Mouse (Mus musculus) testis, adult 2 months (tissue): ENCODE measurements around the gene Krtap1-5. TPM values are rescaled to one million over a fixed set of nuclear protein-coding genes. Genes with fewer than 3 reads are reported as not detected.

Experiments
- H3K27ac ChIP-seq: fragments of 200-500 bp; 2 replicates; pipeline ENCODE4 v1.5.1; 2012; ENCODE audit warnings: low read depth, low read length; ENCODE audit not compliant: control insufficient read depth, insufficient read depth
- H3K27me3 ChIP-seq: fragments of 200-500 bp; 2 replicates; pipeline ENCODE4 v1.6.1; 2012; ENCODE audit warnings: mild to moderate bottlenecking, low read length, moderate library complexity; ENCODE audit not compliant: control insufficient read depth, insufficient read depth
- H3K36me3 ChIP-seq: fragments of 200-500 bp; 2 replicates; pipeline ENCODE4 v1.6.1; 2012; ENCODE audit warnings: mild to moderate bottlenecking, low read length; ENCODE audit not compliant: control insufficient read depth, insufficient read depth
- H3K4me1 ChIP-seq: fragments of 200-500 bp; 2 replicates; pipeline ENCODE4 v1.6.1; 2012; ENCODE audit warnings: low read length; ENCODE audit not compliant: control insufficient read depth, insufficient read depth
- H3K4me3 ChIP-seq: fragments of 200-500 bp; 2 replicates; pipeline ENCODE4 v1.5.1; 2012; ENCODE audit warnings: low read depth, mild to moderate bottlenecking, low read length, moderate library complexity, mixed read lengths; ENCODE audit not compliant: control insufficient read depth
- CTCF ChIP-seq: fragments of 200-500 bp; IDR thresholded peaks from 2 replicates; pipeline ENCODE4 v1.5.1; 2012; ENCODE audit warnings: low read depth, mild to moderate bottlenecking, inconsistent platforms, low read length, moderate library complexity; ENCODE audit not compliant: control insufficient read depth, insufficient read depth, insufficient replicate concordance
- POLR2A ChIP-seq: fragments of 200-500 bp; IDR thresholded peaks from 2 replicates; pipeline ENCODE4 v1.6.1; 2012; ENCODE audit warnings: low read depth, mild to moderate bottlenecking, inconsistent platforms, low read length, moderate library complexity; ENCODE audit not compliant: control insufficient read depth
- polyA plus RNA-seq: library from polyadenylated mRNA; depleted of rRNA; stranded (reverse); fragments of >200 nt; gene quantifications from 2 replicates; pipeline ENCODE4 v1.2.3, GENCODE M21; 2012

Gene Krtap1-5
- polyA plus RNA-seq, 1 experiment = not detected

DNA sequence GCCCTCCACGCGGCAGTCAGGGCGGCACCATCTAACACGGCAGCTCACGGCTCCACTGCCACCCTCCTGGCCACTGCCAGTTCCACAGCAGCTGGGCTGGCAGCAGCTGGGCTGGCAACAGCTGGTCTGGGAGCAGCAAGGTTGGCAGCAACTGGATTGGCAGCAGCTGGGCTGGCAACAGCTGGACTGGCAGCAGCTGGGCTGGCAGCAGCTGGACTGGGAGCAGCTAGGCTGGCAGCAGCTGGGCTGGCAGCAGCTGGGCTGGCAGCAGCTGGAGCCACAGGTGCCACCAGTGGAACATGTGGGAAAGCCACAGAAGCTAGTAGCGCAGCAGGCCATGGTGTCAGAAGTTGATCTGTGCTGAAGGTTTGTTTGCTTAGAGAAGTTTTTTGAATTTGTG is 10.2 kb upstream of the Krtap1-5 start, which contains the start of gene Krtap1-3:
TSS of gene Krtap1-3 (minus strand) at position 359 of the 400 bp plus-strand sequence.
- 0 out of 2 replicates have a peak, but pooled peaks cover 2% of the 10 kb centered on the region for H3K4me1 ChIP-seq
- no peaks in the 10 kb centered on the region for H3K36me3 ChIP-seq
- no peak within 1 kb of the TSS for H3K27ac ChIP-seq
- no peaks in the 10 kb centered on the region for H3K27me3 ChIP-seq
- H3K4me3 ChIP-seq = no peak within 1 kb of the TSS
- no peak for TF ChIP-seq POLR2A
- TF ChIP-seq CTCF = no peak

GRCm38 (mm10) chr11:99585096-99585495 is 4.3 kb upstream of the Krtap1-5 start:
- Histone ChIP-seq H3K36me3 (no peaks in the 10 kb centered on the region), H3K4me3 (no peak overlapping the region), H3K27me3 (no peaks in the 10 kb centered on the region), H3K27ac (no peak overlapping the region), H3K4me1 (no peaks in the 10 kb centered on the region)
- TF ChIP-seq POLR2A (no peak), CTCF (no peak)

- TF ChIP-seq POLR2A (no peak), CTCF (no peak)
- Histone ChIP-seq H3K4me1 (no peaks in the 10 kb centered on the region), H3K4me3 (no peak within 1 kb of the TSS), H3K27ac (no peak within 1 kb of the TSS), H3K36me3 (no peaks in the 10 kb centered on the region), H3K27me3 (no peaks in the 10 kb centered on the region)
Observed at GRCm38 (mm10) chr11:99583245-99583704, 2.5 kb upstream of the Krtap1-5 start, which contains the start of gene Krtap1-4. Gene Krtap1-4, minus strand, starts transcription at chr11:99583654.

GRCm38 (mm10) chr11:99581564-99581963 is 748 bp upstream of the Krtap1-5 start:
- TF ChIP-seq POLR2A (no peak), CTCF (no peak)

GRCm38 (mm10) chr11:99581051-99581450 is 235 bp upstream of the Krtap1-5 start:
- Histone ChIP-seq H3K36me3 (no peaks in the 10 kb centered on the region), H3K27ac (no peak overlapping the region), H3K4me1 (no peaks in the 10 kb centered on the region), H3K4me3 (no peak overlapping the region), H3K27me3 (no peaks in the 10 kb centered on the region)
- TF ChIP-seq CTCF = no peak
- no peak for TF ChIP-seq POLR2A

More at GRCm38 (mm10) chr11:99581564-99581963, 748 bp upstream of the Krtap1-5 start:
- H3K4me1 ChIP-seq = no peaks in the 10 kb centered on the region
- no peak overlapping the region for H3K27ac ChIP-seq
- H3K27me3 ChIP-seq = no peaks in the 10 kb centered on the region
- no peak overlapping the region for H3K4me3 ChIP-seq
- H3K36me3 ChIP-seq = no peaks in the 10 kb centered on the region

DNA sequence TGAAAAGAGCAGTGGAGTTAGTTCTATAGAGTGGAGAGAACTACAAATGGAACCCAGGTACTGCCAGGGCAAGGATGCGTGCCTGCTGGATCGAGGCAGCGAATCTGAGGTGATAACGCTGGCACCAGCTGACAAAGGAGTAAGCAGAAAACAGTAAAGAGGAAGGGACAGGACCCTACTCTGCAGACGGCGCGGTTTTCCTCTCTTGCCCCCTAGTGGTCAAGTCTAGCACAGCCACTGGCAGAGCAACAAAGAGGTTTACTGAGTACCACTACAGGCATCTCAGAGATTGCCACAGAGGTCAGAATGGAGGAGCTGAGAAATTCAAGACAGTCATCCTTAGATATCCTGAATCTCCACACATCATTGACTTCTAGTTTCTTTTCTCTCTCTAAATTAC is 6.7 kb downstream of the Krtap1-5 start:
- no peaks in the 10 kb centered on the region for H3K27me3 ChIP-seq
- no peak overlapping the region for H3K27ac ChIP-seq
- H3K4me3 ChIP-seq = no peak overlapping the region
- no peaks in the 10 kb centered on the region for H3K36me3 ChIP-seq
- no peak for TF ChIP-seq POLR2A
- peak; percentile 70; the same call in 1 of the 2 replicates for TF ChIP-seq CTCF
- no peaks in the 10 kb centered on the region for H3K4me1 ChIP-seq

DNA sequence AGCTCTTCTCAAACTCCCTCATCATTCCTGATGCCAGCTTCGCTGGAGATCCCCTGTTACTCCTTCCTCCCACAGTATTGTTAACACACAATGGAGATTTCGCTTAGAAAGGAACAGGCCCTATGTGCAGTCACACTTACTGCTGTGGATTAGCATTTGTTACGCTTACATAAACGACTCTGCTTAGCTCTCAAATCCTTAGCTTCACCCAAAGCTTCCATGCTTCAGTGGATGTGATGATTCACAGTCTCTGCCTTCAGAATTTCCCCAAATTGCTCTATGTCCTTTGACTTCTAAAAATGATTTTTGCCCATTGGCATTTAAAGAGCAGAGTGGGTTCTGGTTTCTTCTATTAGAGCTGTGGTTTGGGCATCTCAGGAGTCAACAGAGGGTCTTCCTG is 7.7 kb downstream of the Krtap1-5 start:
- Histone ChIP-seq H3K27me3 (no peaks in the 10 kb centered on the region), H3K4me1 (no peaks in the 10 kb centered on the region), H3K27ac (no peak overlapping the region), H3K4me3 (no peak overlapping the region), H3K36me3 (no peaks in the 10 kb centered on the region)
- TF ChIP-seq CTCF = no peak
- no peak for TF ChIP-seq POLR2A

DNA sequence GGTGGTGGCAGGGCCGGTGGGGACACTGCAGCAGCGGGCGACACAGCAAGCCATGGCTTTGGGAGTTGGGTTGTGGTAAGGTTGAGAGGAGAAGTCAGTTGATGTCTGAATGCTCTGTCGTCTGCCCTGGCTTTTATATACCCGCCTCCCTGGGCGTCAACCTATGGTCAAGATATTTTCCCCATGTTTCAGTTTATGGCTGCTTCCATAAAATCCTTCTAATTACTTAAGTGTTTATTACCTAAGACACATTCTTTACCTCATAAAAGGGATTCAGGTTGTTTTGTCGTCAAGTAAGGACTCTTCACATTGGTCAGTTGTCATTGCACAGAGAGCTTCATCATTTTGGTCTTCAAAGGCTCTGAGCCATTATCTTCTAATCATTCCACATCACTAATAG is 14.3 kb downstream of the Krtap1-5 start, which contains the start of gene Krtap3-1:
TSS of gene Krtap3-1 (minus strand) at position 101 of the 400 bp plus-strand sequence.
- H3K4me3 ChIP-seq = no peak within 1 kb of the TSS
- no peak within 1 kb of the TSS for H3K27ac ChIP-seq
- no peaks in the 10 kb centered on the region for H3K27me3 ChIP-seq
- H3K36me3 ChIP-seq = no peaks in the 10 kb centered on the region
- TF ChIP-seq CTCF (no peak), POLR2A (no peak)
- H3K4me1 ChIP-seq = no peaks in the 10 kb centered on the region

DNA sequence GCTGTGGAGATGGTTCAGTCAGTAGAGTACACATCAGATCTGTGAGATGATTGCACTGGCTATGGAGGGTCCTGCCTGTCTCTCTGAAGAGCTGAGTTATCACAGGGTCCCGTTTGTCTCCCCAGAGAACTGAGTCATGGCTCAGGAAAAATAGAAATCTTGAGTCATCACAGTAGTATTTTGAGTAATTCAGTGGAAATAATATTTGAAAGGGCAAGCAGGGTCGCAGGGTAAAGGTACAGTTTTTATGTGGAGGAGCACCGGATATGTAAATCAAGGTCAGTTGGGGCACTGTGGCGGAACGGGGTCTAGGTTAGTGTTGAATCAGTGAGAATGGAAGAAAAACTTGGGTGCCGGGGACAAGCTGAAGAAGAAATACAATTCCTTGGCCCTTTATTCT is 18.2 kb downstream of the Krtap1-5 start:
- H3K36me3 ChIP-seq = no peaks in the 10 kb centered on the region
- no peaks in the 10 kb centered on the region for H3K27me3 ChIP-seq

More for the DNA sequence above, 18.2 kb downstream of the Krtap1-5 start:
- no peak overlapping the region for H3K27ac ChIP-seq
- no peaks in the 10 kb centered on the region for H3K4me1 ChIP-seq
- H3K4me3 ChIP-seq = no peak overlapping the region
- TF ChIP-seq CTCF = no peak
- no peak for TF ChIP-seq POLR2A
